Mouse (Mus musculus): ENCODE measurements around the gene Plcxd3.

The Plcxd3 gene

DNA sequence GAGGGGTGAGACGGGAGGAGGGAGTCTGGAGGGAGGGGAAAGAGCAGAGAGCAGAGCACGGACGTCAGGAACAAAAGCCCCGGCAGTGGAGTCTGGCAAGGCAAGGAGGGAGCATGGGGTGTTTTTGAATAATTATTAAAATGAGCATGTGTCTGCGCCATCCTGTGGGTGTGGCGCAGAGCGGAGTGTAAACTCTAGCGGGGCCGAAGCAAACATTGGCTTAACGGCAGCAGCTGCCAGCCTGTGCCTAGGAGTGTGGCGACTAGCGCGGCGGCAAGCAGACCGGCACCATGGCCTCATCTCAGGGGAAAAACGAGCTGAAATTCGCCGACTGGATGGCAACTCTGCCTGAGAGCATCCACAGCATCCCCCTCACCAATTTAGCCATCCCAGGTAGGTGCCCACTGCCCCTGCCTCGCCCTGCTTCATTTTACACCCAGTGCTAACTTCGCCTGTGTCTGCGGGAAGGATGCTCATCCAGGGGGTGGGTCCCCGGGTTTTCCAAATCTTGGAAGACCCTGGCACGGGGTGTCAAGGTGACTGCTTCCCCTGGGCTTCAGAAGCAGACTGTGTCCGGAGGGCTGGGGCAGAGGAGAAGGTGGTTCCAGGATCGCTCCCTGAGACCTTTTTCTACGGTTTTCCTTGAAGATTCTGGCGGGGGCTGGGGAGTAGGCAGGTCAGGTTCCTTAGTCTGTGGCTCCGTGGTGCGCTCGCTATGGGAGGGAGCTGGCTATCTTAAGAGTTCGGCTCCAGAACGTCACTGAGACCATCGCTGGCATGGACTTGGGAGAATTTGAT lies at the start of gene Plcxd3:
TSS of gene Plcxd3 (plus strand) at position 69 of the 798 bp plus-strand sequence.
- in situ Hi-C loops (cut with MboI; ENCODE audit: unreplicated experiment in 2 of 2), result no loop called here

- in situ Hi-C loops (cut with MboI; ENCODE audit: unreplicated experiment in 2 of 2), result no loop called here
Observed at GRCm38 (mm10) chr15:4331867-4332266, 43.4 kb upstream of the Plcxd3 start.

DNA sequence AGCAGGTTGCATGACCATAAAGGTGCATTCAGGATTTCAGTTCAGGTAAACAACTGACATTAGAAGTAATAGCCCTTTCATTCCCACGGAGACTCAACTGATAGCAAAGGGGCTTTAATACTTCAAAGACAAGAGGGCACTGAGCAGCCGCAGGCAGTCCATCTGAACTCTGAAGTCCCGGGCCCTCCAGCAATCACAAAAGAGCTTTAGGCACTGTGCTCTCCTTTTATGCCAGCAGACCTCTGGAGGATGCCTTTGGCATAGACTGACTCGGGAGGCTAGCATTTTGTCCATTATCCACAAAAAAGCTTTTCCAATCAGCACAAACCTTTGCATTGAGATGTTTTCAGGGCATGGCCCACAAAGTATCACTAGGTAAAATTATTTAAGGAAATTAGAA lies 33.7 kb upstream of the Plcxd3 start:
- in situ Hi-C loops (cut with MboI; ENCODE audit: unreplicated experiment in 2 of 2), result no loop called here

DNA sequence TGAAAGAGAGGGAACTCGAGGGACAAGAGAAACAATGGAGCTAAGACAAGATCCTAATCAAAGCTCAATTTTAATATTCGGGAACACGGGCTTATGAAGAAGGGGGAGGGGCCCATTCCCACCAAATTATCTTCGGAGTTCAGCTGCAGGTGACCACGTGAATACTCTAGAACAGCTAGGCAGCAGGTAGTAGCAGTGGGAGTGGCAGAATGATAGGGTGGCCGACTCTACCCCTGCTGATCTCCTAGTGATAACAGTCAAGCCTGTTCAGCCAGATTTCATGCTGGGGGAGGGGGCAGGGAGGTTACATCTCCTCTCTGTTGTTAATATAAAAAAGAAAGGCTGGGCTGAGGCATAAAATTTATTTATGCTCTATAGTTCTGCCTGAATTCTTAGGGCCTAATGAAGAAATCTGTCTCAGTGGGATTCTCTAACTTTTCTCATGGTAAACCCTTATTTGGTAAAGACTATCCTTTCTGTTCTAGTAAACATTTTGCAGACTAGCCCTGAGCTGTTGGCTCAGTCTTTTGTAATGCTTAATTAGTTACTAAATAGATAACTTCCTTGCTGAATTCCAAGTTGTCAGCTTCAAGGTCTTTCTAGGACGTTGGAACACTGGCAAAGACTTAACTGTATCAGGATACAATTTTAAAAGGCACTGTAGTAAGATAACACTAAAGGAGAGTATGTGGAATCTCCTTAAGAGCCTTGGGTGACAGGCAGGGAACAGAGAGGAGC lies 26.3 kb upstream of the Plcxd3 start:
- in situ Hi-C loops (cut with MboI; ENCODE audit: unreplicated experiment in 2 of 2), result no loop called here

GRCm38 (mm10) chr15:4356397-4356796 lies 18.9 kb upstream of the Plcxd3 start:
- in situ Hi-C loops (cut with MboI; ENCODE audit: unreplicated experiment in 2 of 2), result no loop called here

DNA sequence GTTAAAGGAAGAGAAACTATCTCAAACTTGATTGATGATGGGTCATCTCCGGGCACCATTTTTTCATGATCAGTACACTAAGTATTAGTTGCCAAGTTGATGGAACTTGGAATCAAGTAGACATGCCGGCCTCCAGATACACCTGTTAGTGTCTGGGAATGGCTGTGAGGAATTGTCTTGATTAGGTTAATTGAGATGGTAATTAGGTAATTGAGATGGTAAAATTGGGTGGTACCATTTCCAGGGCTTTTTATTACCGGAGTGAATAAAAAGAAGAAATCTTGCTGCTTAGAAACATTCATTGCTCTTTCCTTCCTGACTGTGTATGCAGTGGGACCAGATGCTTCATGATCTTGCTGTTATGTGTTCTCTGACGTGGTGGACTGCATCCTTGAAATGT lies 17.6 kb upstream of the Plcxd3 start:
- in situ Hi-C loops (cut with MboI; ENCODE audit: unreplicated experiment in 2 of 2), result no loop called here

- in situ Hi-C loops (cut with MboI; ENCODE audit: unreplicated experiment in 2 of 2), result no loop called here
Observed at GRCm38 (mm10) chr15:4367801-4368200, 7.5 kb upstream of the Plcxd3 start.

GRCm38 (mm10) chr15:4374453-4374990 lies 769 bp upstream of the Plcxd3 start:
- in situ Hi-C loops (cut with MboI; ENCODE audit: unreplicated experiment in 2 of 2), result no loop called here

DNA sequence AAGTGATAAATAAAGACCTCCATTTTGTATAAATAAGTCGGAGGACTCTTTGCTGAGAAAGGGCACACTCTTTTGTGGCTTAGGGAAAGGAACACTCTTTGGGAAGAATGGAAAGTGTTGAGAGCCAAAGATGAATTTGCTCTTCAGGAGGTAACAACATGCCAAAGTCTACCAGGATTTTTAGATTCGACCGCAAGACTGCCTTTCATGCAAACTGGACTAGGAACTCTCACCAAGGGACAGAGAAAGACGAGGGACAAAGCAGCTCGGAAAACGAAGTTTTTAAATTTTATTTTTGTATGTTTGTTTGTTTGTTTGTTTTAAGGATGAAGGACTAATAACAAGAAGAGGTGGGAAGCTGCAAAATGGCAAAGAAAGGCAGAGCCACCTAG lies 264 bp upstream of the Plcxd3 start:
- in situ Hi-C loops (cut with MboI; ENCODE audit: unreplicated experiment in 2 of 2), result no loop called here

DNA sequence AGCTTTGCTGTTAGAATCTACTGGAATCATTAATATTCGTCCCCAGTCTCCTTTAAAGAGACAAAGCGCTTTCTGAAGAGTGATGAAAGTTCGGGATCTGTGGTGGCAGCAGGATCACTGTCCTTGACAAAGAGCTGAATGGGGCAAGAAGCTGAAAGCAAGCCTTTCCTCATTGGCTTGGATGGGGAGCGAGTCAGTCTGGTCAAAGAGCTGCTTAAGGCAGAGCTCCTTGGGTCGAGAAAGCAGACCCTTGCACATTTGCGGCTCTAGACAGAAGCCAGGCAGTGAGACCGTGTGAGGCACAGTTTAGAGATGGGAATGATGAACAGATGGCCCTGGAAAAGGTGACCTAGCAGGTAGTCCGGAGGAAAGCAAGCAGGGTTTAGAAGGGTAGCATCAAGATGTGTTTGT lies 935 bp downstream of the Plcxd3 start:
- in situ Hi-C loops (cut with MboI; ENCODE audit: unreplicated experiment in 2 of 2), result no loop called here

DNA sequence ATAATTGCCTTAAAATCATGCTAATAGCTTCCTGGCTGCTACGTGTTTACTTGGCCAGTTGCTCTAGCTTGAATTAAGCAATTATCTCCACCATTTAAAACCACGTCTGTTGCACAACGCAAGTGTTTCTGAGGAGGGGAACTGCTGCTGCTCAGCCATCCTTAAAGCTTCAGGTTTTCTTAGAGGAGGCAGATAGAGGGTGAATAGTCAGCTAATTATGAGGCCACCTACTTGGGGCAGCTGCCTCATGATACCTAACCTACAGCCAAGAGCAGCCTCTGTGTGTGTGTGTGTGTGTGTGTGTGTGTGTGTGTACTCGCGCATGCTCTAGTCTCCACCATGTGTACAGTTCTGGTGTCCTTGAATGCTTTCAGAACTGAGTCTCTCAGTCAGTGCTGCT lies 3.5 kb downstream of the Plcxd3 start:
- in situ Hi-C loops (cut with MboI; ENCODE audit: unreplicated experiment in 2 of 2), result no loop called here

DNA sequence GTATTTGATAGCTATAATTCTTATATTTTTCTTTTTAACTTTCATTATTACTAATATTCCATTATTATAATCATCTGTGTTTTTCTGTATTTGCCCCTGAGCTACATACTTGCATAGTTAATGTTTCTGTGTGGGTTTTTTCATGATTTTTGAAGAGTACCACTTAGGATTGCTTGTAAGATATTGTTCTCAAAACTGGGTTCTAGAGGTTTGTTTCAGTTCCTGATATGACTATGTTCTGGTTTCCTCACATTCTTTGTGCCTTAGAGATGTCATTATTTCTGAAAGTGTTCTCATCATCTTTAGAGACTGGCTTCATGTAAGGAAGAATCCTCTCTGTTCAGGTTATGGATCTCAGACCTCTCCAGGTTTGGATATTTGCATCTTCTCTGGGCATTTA lies 12.5 kb downstream of the Plcxd3 start:
- in situ Hi-C loops (cut with MboI; ENCODE audit: unreplicated experiment in 2 of 2), result no loop called here

- in situ Hi-C loops (cut with MboI; ENCODE audit: unreplicated experiment in 2 of 2), result no loop called here
Observed at GRCm38 (mm10) chr15:4400096-4400495, 24.8 kb downstream of the Plcxd3 start.

GRCm38 (mm10) chr15:4411333-4411732 lies 36.0 kb downstream of the Plcxd3 start:
- in situ Hi-C loops (cut with MboI; ENCODE audit: unreplicated experiment in 2 of 2), result no loop called here

- in situ Hi-C loops (cut with MboI; ENCODE audit: unreplicated experiment in 2 of 2), result no loop called here
Observed at GRCm38 (mm10) chr15:4440081-4440480, 64.8 kb downstream of the Plcxd3 start.

DNA sequence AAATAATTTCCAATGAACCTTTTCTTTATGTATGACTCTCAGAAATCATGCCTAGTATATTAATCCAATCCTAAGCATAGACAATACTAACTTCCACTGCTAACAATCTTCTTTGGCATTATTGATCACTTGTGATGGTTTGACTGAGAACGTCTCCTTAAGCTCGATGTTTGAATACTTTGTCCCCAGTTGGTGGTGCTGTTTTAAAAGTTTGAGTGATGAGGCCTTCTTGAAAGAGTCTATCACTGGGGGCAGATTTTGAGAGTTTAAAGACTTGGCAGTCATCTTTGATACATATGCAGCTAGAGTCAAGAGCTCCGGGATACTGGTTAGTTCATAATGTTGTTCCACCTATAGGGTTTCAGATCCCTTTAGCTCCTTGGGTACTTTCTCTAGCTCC lies 120.9 kb downstream of the Plcxd3 start:
- in situ Hi-C loops (cut with MboI; ENCODE audit: unreplicated experiment in 2 of 2), result no loop called here

GRCm38 (mm10) chr15:4496984-4497383 lies 121.7 kb downstream of the Plcxd3 start:
- in situ Hi-C loops (cut with MboI; ENCODE audit: unreplicated experiment in 2 of 2), result no loop called here

DNA sequence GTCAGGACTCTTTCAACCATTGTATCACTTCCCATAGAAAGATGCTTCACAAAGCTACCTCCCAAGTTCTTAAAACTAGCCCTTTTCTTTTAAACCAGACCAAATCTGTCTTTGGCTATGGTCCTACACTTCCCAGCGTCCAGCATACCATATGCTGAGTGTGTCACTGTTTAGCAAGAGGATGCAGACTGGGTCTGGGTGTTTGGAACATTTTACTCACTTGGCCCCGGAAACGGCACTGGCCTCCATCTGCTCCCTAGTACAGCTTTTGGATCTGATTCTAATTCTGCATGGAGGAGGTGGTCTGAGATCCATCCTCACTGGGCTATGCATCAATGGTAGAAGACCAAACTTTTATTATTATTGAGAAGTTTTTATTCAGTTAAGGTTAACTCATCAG lies 122.7 kb downstream of the Plcxd3 start:
- in situ Hi-C loops (cut with MboI; ENCODE audit: unreplicated experiment in 2 of 2), result no loop called here

- in situ Hi-C loops (cut with MboI; ENCODE audit: unreplicated experiment in 2 of 2), result no loop called here
Observed at GRCm38 (mm10) chr15:4503366-4503765, 128.1 kb downstream of the Plcxd3 start.

- in situ Hi-C loops (cut with MboI; ENCODE audit: unreplicated experiment in 2 of 2), result no loop called here
Observed at GRCm38 (mm10) chr15:4503826-4504225, 128.5 kb downstream of the Plcxd3 start.

DNA sequence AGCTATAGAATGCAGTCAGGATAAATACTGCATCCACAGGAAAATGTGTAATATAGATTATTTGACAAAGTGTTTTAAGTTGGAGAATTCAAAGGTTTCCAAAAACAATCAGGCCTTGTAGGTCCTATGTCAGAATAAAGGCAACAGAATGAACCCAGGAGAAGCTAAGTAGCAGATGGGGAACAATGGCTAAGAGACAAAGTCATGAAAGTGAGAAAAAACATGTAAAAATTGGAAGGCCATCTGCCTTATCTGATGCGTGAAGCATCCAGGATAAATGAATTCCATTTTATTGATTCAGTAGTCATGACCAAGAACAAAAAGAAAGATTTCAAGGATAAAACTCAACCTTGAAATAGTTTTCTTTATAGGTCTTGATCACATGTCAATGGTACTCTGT lies 139.4 kb downstream of the Plcxd3 start:
- in situ Hi-C loops (cut with MboI; ENCODE audit: unreplicated experiment in 2 of 2), result no loop called here

DNA sequence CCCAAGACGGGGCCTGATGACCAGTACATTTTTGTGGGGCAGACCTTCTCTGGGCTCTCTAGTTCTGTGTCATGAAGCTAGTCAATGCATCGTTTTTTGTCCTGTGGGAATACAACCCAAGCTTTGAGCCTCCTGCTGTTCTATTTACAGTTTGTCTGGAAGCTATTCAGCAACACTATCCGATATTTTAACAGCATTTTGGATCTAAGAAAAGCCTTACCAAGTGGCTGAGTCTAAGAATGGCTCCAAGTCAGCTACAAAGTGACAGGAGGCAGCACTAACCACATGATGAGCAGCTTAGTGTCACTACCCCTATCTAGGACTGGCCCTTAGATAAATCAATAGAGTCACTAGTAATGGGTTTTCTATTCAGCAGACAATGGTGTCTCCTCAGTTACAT lies 149.3 kb downstream of the Plcxd3 start:
- in situ Hi-C loops (cut with MboI; ENCODE audit: unreplicated experiment in 2 of 2), result no loop called here

All from v-Abl transformed pro-B cells (cell line).